Mouse (Mus musculus): Measurements from ENCODE around the gene Ptprm.

- TF ChIP-seq CTCF (IDR thresholded peaks at IDR 0.05; ENCODE audit: low read depth), result no peak
- no peak for TF ChIP-seq EP300 (IDR thresholded peaks at IDR 0.05; ENCODE audit: low read depth)
Measured at GRCm38 (mm10) chr17:67357191-67357590, 2.9 kb upstream of the Ptprm start.

Data from liver, embryonic 14.5 days (tissue).